Mouse (Mus musculus) kidney, adult 2 months (tissue): ENCODE measurements around the gene Fam84b.

ENCODE experiments used
- CTCF ChIP-seq: fragments of 200-500 bp; conservative IDR thresholded peaks from 2 replicates; pipeline ENCODE4 v1.5.1; 2011; ENCODE audit warnings: low read depth, mild to moderate bottlenecking, control low read depth, low read length, moderate library complexity, mixed read lengths; ENCODE audit not compliant: insufficient read depth, insufficient read length
- POLR2A ChIP-seq: fragments of 200-500 bp; IDR thresholded peaks from one replicate; pipeline ENCODE4 v1.6.1; 2011; ENCODE audit warnings: low read depth, low read length, control low read depth

GRCm38 (mm10) chr15:60839539-60840295, 13.9 kb downstream of the Fam84b start:
- TF ChIP-seq POLR2A: no peak
- TF ChIP-seq CTCF: no peak
